10 mouse cellular contexts compared by ENCODE assay signal in the genomic region with DNA sequence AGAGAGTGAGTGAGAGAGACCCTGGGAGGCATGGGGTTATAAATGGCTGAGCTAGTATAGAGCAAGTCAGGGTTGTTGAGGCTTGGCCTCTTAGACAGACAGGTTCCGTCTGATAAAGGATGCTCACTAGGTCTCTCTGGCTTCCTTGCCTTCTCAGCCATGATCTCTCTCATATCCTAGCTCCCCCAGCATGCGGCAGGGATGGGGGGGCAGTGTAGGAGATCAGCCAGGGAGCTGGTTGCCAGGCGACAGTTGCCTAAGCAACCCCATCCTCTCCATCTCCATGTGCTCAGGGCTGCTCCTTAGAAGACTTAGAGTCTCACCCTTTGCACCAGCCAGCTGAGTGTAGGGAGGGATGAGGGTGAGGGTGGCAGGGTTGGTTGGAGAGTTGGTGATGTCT. TPM values are rescaled to one million over a fixed set of nuclear protein-coding genes. Genes with fewer than 3 reads are reported as not detected.
A peak's percentile ranks its signal among the peaks of the same experiment; 100 is the strongest.
DNase-seq lines count a peak whose midpoint lies in the region; ATAC-seq and TF ChIP-seq lines count a peak whose summit lies in the region.
"Had no signal": no experiment of that assay in that cellular context is flagged by ENCODE, and none has a peak within 500 bp of the region (broad histone marks: within the 10 kb centered on the region; RNA-seq: fewer than 3 reads in every experiment).

No protein-coding gene starts in this region.

- no peak overlapping the region for H3K9ac ChIP-seq in heart, embryonic 12.5 days
- H3K9ac ChIP-seq in forebrain, embryonic 11.5 days (ENCODE audit: low read length), result peak overlapping the region; percentile 3; the same call in 1 of the 2 replicates
- H3K9ac ChIP-seq: embryonic facial prominence, embryonic 15.5 days; liver, embryonic 15.5 days had no signal

- no peaks in the 10 kb centered on the region for H3K9me3 ChIP-seq in heart, embryonic 12.5 days (replicated peaks)
- H3K9me3 ChIP-seq in forebrain, embryonic 11.5 days (ENCODE audit: control insufficient read depth, low read length), result no peaks in the 10 kb centered on the region
- H3K9me3 ChIP-seq: embryonic facial prominence, embryonic 15.5 days; liver, embryonic 15.5 days had no signal

- 72% methylated on average over 3 of the region's 3 CpGs for WGBS in heart, embryonic 12.5 days
- WGBS in forebrain, embryonic 11.5 days, result 45% methylated on average over 3 of the region's 3 CpGs

- peaks cover 99% of the 10 kb centered on the region for H3K79me2 ChIP-seq in myocyte (ENCODE audit: control insufficient read depth, insufficient read depth)

- no peak overlapping the region for H3ac ChIP-seq in myocyte (ENCODE audit: control insufficient read depth, insufficient read length)

- DNase-seq in heart, adult 9 months (ENCODE audit: low spot score in 2 of 2), result no peak
- DNase-seq in forebrain, embryonic 11.5 days (ENCODE audit: low spot score), result peak; percentile 76
- peak; percentile 91 for DNase-seq in layer of hippocampus, adult 9-11 months
- no peak for DNase-seq in B cell, adult 2 months
- no peak for DNase-seq in adrenal gland, postnatal 4 days (ENCODE audit: low spot score in 2 of 2)
- no peak for DNase-seq in thymus, postnatal 10 days (ENCODE audit: low spot score in 2 of 2)

- TF ChIP-seq POLR2A in myocyte (IDR thresholded peaks at IDR 0.05; ENCODE audit: insufficient read length, low read depth), result peak; percentile 8

- H3K36me3 ChIP-seq in heart, embryonic 12.5 days, result peaks cover 28% of the 10 kb centered on the region
- no peaks in the 10 kb centered on the region; the same call in 1 of the 2 replicates for H3K36me3 ChIP-seq in forebrain, embryonic 11.5 days (ENCODE audit: control insufficient read depth, insufficient read depth, low read length)
- peaks cover 12% of the 10 kb centered on the region for H3K36me3 ChIP-seq in myocyte (ENCODE audit: control insufficient read depth, insufficient read depth)

- no peak for ATAC-seq in heart, embryonic 12.5 days (ENCODE audit: insufficient number of reproducible peaks, low FRiP score)
- ATAC-seq in forebrain, embryonic 11.5 days (replicated peaks; ENCODE audit: low FRiP score), result peak; percentile 71; the same call in 1 of the 2 replicates

- H3K4me1 ChIP-seq in heart, embryonic 12.5 days (replicated peaks), result peaks cover 88% of the 10 kb centered on the region
- H3K4me1 ChIP-seq in forebrain, embryonic 11.5 days (replicated peaks; ENCODE audit: control insufficient read depth, insufficient read depth, low read length), result peaks cover 32% of the 10 kb centered on the region

- 0 out of 2 replicates have a peak overlapping the region, but pooled peaks have one; percentile 0 for H3K27ac ChIP-seq in heart, embryonic 12.5 days (ENCODE audit: poor library complexity, severe bottlenecking)
- H3K27ac ChIP-seq in forebrain, embryonic 11.5 days (ENCODE audit: low read depth, low read length), result peak overlapping the region; percentile 50; the same call in 1 of the 2 replicates
- H3K27ac ChIP-seq: embryonic facial prominence, embryonic 15.5 days; liver, embryonic 15.5 days had no signal

- H3K27me3 ChIP-seq in heart, embryonic 12.5 days (replicated peaks), result no peaks in the 10 kb centered on the region
- H3K27me3 ChIP-seq in forebrain, embryonic 11.5 days (ENCODE audit: control insufficient read depth, insufficient read depth, low read length), result no peaks in the 10 kb centered on the region
- H3K27me3 ChIP-seq in myocyte (ENCODE audit: control insufficient read depth, insufficient read depth, insufficient read length), result no peaks in the 10 kb centered on the region
- H3K27me3 ChIP-seq: embryonic facial prominence, embryonic 15.5 days; liver, embryonic 15.5 days had no signal

- H3K4me2 ChIP-seq in heart, embryonic 12.5 days, result no peak overlapping the region
- no peak overlapping the region for H3K4me2 ChIP-seq in forebrain, embryonic 11.5 days (ENCODE audit: low read depth, low read length, severe bottlenecking)
- no peak overlapping the region for H3K4me2 ChIP-seq in myocyte (ENCODE audit: low read depth)
- H3K4me2 ChIP-seq: embryonic facial prominence, embryonic 15.5 days; liver, embryonic 15.5 days had no signal

- no peak overlapping the region for H3K4me3 ChIP-seq in heart, embryonic 12.5 days
- no peak overlapping the region for H3K4me3 ChIP-seq in forebrain, embryonic 11.5 days (ENCODE audit: low read depth, low read length)
- H3K4me3 ChIP-seq in myocyte, result no peak overlapping the region
- H3K4me3 ChIP-seq: embryonic facial prominence, embryonic 15.5 days; liver, embryonic 15.5 days had no signal

TF ChIP-seq in myocyte, 11 proteins besides CTCF, POLR2A, EP300 and RAD21:
- TF ChIP-seq MYOG (IDR thresholded peaks at IDR 0.05; ENCODE audit: control insufficient read depth in 1 of 3, insufficient read depth in 1 of 3, insufficient read length in 2 of 3, low read depth in 2 of 3) (no peak), SRF (IDR thresholded peaks at IDR 0.05; ENCODE audit: control insufficient read depth, insufficient read length, low read depth) (no peak)

RNA-seq across cellular contexts. Expression of a gene that starts 9.9 kb away (rescaled TPM):
- 53.5 and 56.6 TPM in 2 replicates for polyA plus RNA-seq in heart, embryonic 12.5 days (2016; fragmentation: Nextera tagmentation; extraction: Ambion mirVana)
- polyA plus RNA-seq in forebrain, embryonic 11.5 days (2014; fragmentation: Nextera tagmentation; extraction: Ambion mirVana), result 17.3 and 19.7 TPM in 2 replicates
- 121 TPM for polyA plus RNA-seq in myocyte (2012; fragmentation: generic; extraction: Trizol)
- total RNA-seq in adrenal gland, postnatal 4 days (2021), result 10 to 100 TPM; 90.0 to 92.1 TPM

Comparison
In these comparisons a context has a peak if more than half of its experiments do, and no peak if none do; other contexts are left out.
1. DNase-seq: peak in forebrain, embryonic 11.5 days (single experiment) and layer of hippocampus, adult 9-11 months (single experiment); none in heart, adult 9 months (0 of 2), B cell, adult 2 months (0 of 2), adrenal gland, postnatal 4 days (0 of 2) and thymus, postnatal 10 days (0 of 2).